Mouse (Mus musculus): Measurements from ENCODE around the gene Malsu1. TPM values are rescaled to one million over a fixed set of nuclear protein-coding genes. Genes with fewer than 3 reads are reported as not detected.

The Malsu1 gene
- polyA plus RNA-seq, 1 experiment = 18.6 TPM

- TF ChIP-seq CTCF (IDR thresholded peaks at IDR 0.05; ENCODE audit: borderline replicate concordance, extremely low read depth, insufficient read depth, insufficient read length) = no peak
- TF ChIP-seq POLR2A (IDR thresholded peaks at IDR 0.05; ENCODE audit: borderline replicate concordance, extremely low read depth, insufficient read depth, insufficient read length, poor library complexity, severe bottlenecking) = no peak
- DNase-seq (ENCODE audit: low read depth) = no peak
Measured at GRCm38 (mm10) chr6:49046502-49046901, 27.1 kb upstream of the Malsu1 start.

- TF ChIP-seq CTCF (IDR thresholded peaks at IDR 0.05; ENCODE audit: borderline replicate concordance, extremely low read depth, insufficient read depth, insufficient read length) = no peak
- TF ChIP-seq POLR2A (IDR thresholded peaks at IDR 0.05; ENCODE audit: borderline replicate concordance, extremely low read depth, insufficient read depth, insufficient read length, poor library complexity, severe bottlenecking) = no peak
Measured at GRCm38 (mm10) chr6:49046976-49047375, 26.6 kb upstream of the Malsu1 start.

GRCm38 (mm10) chr6:49047848-49048247, 25.7 kb upstream of the Malsu1 start:
- no peak for DNase-seq (ENCODE audit: low read depth)

More at GRCm38 (mm10) chr6:49046976-49047375, 26.6 kb upstream of the Malsu1 start:
- DNase-seq (ENCODE audit: low read depth) = no peak

GRCm38 (mm10) chr6:49048395-49048794, 25.2 kb upstream of the Malsu1 start:
- DNase-seq (ENCODE audit: low read depth) = no peak
- TF ChIP-seq CTCF (IDR thresholded peaks at IDR 0.05; ENCODE audit: borderline replicate concordance, extremely low read depth, insufficient read depth, insufficient read length) (no peak), POLR2A (IDR thresholded peaks at IDR 0.05; ENCODE audit: borderline replicate concordance, extremely low read depth, insufficient read depth, insufficient read length, poor library complexity, severe bottlenecking) (no peak)

More at GRCm38 (mm10) chr6:49047848-49048247, 25.7 kb upstream of the Malsu1 start:
- TF ChIP-seq CTCF (IDR thresholded peaks at IDR 0.05; ENCODE audit: borderline replicate concordance, extremely low read depth, insufficient read depth, insufficient read length) = no peak
- TF ChIP-seq POLR2A (IDR thresholded peaks at IDR 0.05; ENCODE audit: borderline replicate concordance, extremely low read depth, insufficient read depth, insufficient read length, poor library complexity, severe bottlenecking) = no peak

- no peak for DNase-seq (ENCODE audit: low read depth)
- no peak for TF ChIP-seq POLR2A (IDR thresholded peaks at IDR 0.05; ENCODE audit: borderline replicate concordance, extremely low read depth, insufficient read depth, insufficient read length, poor library complexity, severe bottlenecking)
- no peak for TF ChIP-seq CTCF (IDR thresholded peaks at IDR 0.05; ENCODE audit: borderline replicate concordance, extremely low read depth, insufficient read depth, insufficient read length)
Measured at GRCm38 (mm10) chr6:49050677-49051410, 22.8 kb upstream of the Malsu1 start.

GRCm38 (mm10) chr6:49052191-49052590, 21.4 kb upstream of the Malsu1 start:
- TF ChIP-seq CTCF (IDR thresholded peaks at IDR 0.05; ENCODE audit: borderline replicate concordance, extremely low read depth, insufficient read depth, insufficient read length) (no peak), POLR2A (IDR thresholded peaks at IDR 0.05; ENCODE audit: borderline replicate concordance, extremely low read depth, insufficient read depth, insufficient read length, poor library complexity, severe bottlenecking) (no peak)
- no peak for DNase-seq (ENCODE audit: low read depth)

- TF ChIP-seq CTCF (IDR thresholded peaks at IDR 0.05; ENCODE audit: borderline replicate concordance, extremely low read depth, insufficient read depth, insufficient read length) (no peak), POLR2A (IDR thresholded peaks at IDR 0.05; ENCODE audit: borderline replicate concordance, extremely low read depth, insufficient read depth, insufficient read length, poor library complexity, severe bottlenecking) (no peak)
- peak; percentile 87 for DNase-seq (ENCODE audit: low read depth)
Measured at GRCm38 (mm10) chr6:49055256-49055733, 18.3 kb upstream of the Malsu1 start.

- TF ChIP-seq CTCF (IDR thresholded peaks at IDR 0.05; ENCODE audit: borderline replicate concordance, extremely low read depth, insufficient read depth, insufficient read length) = no peak
- TF ChIP-seq POLR2A (IDR thresholded peaks at IDR 0.05; ENCODE audit: borderline replicate concordance, extremely low read depth, insufficient read depth, insufficient read length, poor library complexity, severe bottlenecking) = no peak
- no peak for DNase-seq (ENCODE audit: low read depth)
Measured at GRCm38 (mm10) chr6:49056009-49056408, 17.6 kb upstream of the Malsu1 start.

GRCm38 (mm10) chr6:49057053-49058021, 16.3 kb upstream of the Malsu1 start:
- DNase-seq (ENCODE audit: low read depth) = peak; percentile 89
- TF ChIP-seq CTCF (IDR thresholded peaks at IDR 0.05; ENCODE audit: borderline replicate concordance, extremely low read depth, insufficient read depth, insufficient read length) (peak; percentile 94), POLR2A (IDR thresholded peaks at IDR 0.05; ENCODE audit: borderline replicate concordance, extremely low read depth, insufficient read depth, insufficient read length, poor library complexity, severe bottlenecking) (no peak)

- TF ChIP-seq CTCF (IDR thresholded peaks at IDR 0.05; ENCODE audit: borderline replicate concordance, extremely low read depth, insufficient read depth, insufficient read length) (no peak), POLR2A (IDR thresholded peaks at IDR 0.05; ENCODE audit: borderline replicate concordance, extremely low read depth, insufficient read depth, insufficient read length, poor library complexity, severe bottlenecking) (no peak)
- no peak for DNase-seq (ENCODE audit: low read depth)
Measured at GRCm38 (mm10) chr6:49068361-49068760, 5.2 kb upstream of the Malsu1 start.

GRCm38 (mm10) chr6:49074117-49074490, 509 bp downstream of the Malsu1 start:
- TF ChIP-seq POLR2A (IDR thresholded peaks at IDR 0.05; ENCODE audit: borderline replicate concordance, extremely low read depth, insufficient read depth, insufficient read length, poor library complexity, severe bottlenecking) (no peak), CTCF (IDR thresholded peaks at IDR 0.05; ENCODE audit: borderline replicate concordance, extremely low read depth, insufficient read depth, insufficient read length) (no peak)
- DNase-seq (ENCODE audit: low read depth) = no peak

Measured in brain, embryonic 14.5 days (tissue).